Mouse (Mus musculus) forebrain, postnatal 0 days (tissue): ENCODE results near the gene Rftn2. TPM values are rescaled to one million over a fixed set of nuclear protein-coding genes. Genes with fewer than 3 reads are reported as not detected.

ENCODE experiments used
- ATAC-seq: fragments of 200-750 bp; cut with Nextera tagmentation; 2 replicates; pipeline ENCODE4 v1.8.0; 2017; ENCODE audit warnings: mild to moderate bottlenecking, moderate library complexity
- DNase-seq: peaks from one replicate; pipeline ENCODE4 v3.0.0-alpha.2; 2015
- H3K27ac ChIP-seq: fragments of 300-500 bp; sonication (generic); 2 replicates; pipeline ENCODE4 v1.5.1; 2014; ENCODE audit warnings: low read depth, mild to moderate bottlenecking, antibody characterized with exemption, low read length, moderate library complexity, mixed read lengths
- H3K27me3 ChIP-seq: fragments of 300-500 bp; sonication (generic); 2 replicates; pipeline ENCODE4 v1.6.1; 2014; ENCODE audit warnings: mild to moderate bottlenecking, low read length, mixed read lengths; ENCODE audit not compliant: insufficient read depth
- H3K36me3 ChIP-seq: fragments of 300-500 bp; sonication (generic); 2 replicates; pipeline ENCODE4 v1.6.1; 2014; ENCODE audit warnings: mild to moderate bottlenecking, moderate library complexity; ENCODE audit not compliant: insufficient read depth
- H3K4me1 ChIP-seq: fragments of 300-500 bp; sonication (generic); 2 replicates; pipeline ENCODE4 v1.6.1; 2014; ENCODE audit warnings: antibody characterized with exemption; ENCODE audit not compliant: insufficient read depth
- H3K4me2 ChIP-seq: fragments of 300-500 bp; sonication (generic); 2 replicates; pipeline ENCODE4 v1.6.1; 2014; ENCODE audit warnings: low read depth, mild to moderate bottlenecking, moderate library complexity
- H3K4me3 ChIP-seq: fragments of 300-500 bp; sonication (generic); 2 replicates; pipeline ENCODE4 v1.5.1; 2014; ENCODE audit warnings: low read depth, low read length, mixed read lengths
- H3K9ac ChIP-seq: fragments of 300-500 bp; sonication (generic); 2 replicates; pipeline ENCODE4 v1.6.1; 2014; ENCODE audit warnings: mild to moderate bottlenecking
- H3K9me3 ChIP-seq: fragments of 300-500 bp; sonication (generic); 2 replicates; pipeline ENCODE4 v1.6.1; 2016; ENCODE audit warnings: low read length
- CTCF ChIP-seq: sonication (generic); IDR thresholded peaks from 2 replicates; pipeline ENCODE4 v1.5.1; 2016; ENCODE audit warnings: antibody characterized with exemption, control low read depth, low read depth
- WGBS: fragments of 180-500 bp; shearing (Covaris S2); extraction: QIAGEN DNeasy Blood & Tissue Kit; methylation state at CpG from one replicate; pipeline ENCODE4 v1.1.7; 2014; 5-methylcytosine and 5-hydroxymethylcytosine counted together
- polyA plus RNA-seq: library from polyadenylated mRNA; unstranded; fragments of >200 nt; fragmentation: Nextera tagmentation; extraction: Ambion mirVana; gene quantifications from 2 replicates; pipeline ENCODE4 v1.2.1, GENCODE M21; 2015
- total RNA-seq: library from RNA; depleted of rRNA; stranded (reverse); fragments of >200 nt; gene quantifications from 2 replicates; pipeline ENCODE4 v1.2.3, GENCODE M21; 2014

The Rftn2 gene
- total and polyA plus RNA-seq, 2 experiments from 2014 or later = 10.1 to 12.4 TPM

DNA sequence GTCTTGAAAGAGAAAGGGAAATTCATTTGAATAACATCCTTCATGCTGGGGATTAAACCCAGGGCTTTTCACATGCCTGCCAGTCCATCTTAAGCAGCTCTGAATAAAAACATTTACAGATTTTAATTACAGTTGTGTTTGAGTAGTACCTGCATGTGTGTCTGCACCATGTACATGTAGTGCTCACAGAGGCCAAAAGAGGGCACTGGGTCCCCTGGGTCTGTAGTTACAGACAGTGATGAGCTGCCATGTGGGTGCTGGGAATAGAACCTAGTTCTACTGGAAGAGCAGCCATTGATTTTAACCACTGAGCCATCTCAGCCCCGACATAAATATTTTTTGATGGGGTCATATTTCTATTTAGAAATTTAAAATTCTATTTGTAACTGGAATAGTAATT, 90.7 kb downstream of the Rftn2 start:
- Histone ChIP-seq H3K9me3 (no peaks in the 10 kb centered on the region), H3K4me3 (no peak overlapping the region), H3K36me3 (0 out of 2 replicates have a peak, but pooled peaks cover 4% of the 10 kb centered on the region), H3K4me1 (no peaks in the 10 kb centered on the region), H3K27ac (no peak overlapping the region), H3K4me2 (no peak overlapping the region), H3K27me3 (no peaks in the 10 kb centered on the region), H3K9ac (no peak overlapping the region)
- TF ChIP-seq CTCF = no peak
- 100% methylated on average over 1 of the region's 1 CpGs for WGBS
- DNase-seq (no peak), ATAC-seq (no peak)

DNA sequence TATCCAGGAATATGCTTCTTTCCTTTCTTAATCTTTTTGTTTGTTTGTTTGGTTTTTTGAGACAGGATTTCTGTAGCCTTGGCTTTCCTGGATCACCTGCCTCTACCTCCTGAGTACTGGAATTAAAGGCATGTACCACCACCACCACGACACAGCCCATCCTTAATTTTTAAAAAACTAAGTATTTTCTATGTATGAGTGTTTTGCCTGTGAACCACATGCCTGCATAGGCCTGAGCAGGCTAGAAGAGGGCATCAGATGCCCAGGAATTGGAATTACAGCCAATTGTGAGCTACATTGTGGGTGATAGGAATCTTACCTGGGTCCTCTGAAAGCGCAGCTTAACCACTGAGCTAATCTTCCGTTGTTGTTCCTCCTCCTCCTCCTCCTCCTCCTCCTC, 92.3 kb downstream of the Rftn2 start:
- Histone ChIP-seq H3K36me3 (no peaks in the 10 kb centered on the region), H3K27ac (no peak overlapping the region), H3K4me2 (no peak overlapping the region), H3K27me3 (no peaks in the 10 kb centered on the region), H3K9ac (no peak overlapping the region), H3K9me3 (no peaks in the 10 kb centered on the region), H3K4me3 (no peak overlapping the region), H3K4me1 (no peaks in the 10 kb centered on the region)
- no peak for TF ChIP-seq CTCF
- 97% methylated on average over 3 of the region's 3 CpGs for WGBS
- no peak for ATAC-seq
- DNase-seq = no peak

GRCm38 (mm10) chr1:55133173-55133572, 93.4 kb downstream of the Rftn2 start:
- TF ChIP-seq CTCF = no peak
- Histone ChIP-seq H3K9ac (no peak overlapping the region), H3K9me3 (no peaks in the 10 kb centered on the region), H3K4me2 (no peak overlapping the region), H3K4me1 (no peaks in the 10 kb centered on the region), H3K27me3 (no peaks in the 10 kb centered on the region), H3K27ac (no peak overlapping the region), H3K36me3 (no peaks in the 10 kb centered on the region), H3K4me3 (no peak overlapping the region)
- ATAC-seq (no peak), DNase-seq (no peak)
- 71% methylated on average over 2 of the region's 2 CpGs for WGBS

GRCm38 (mm10) chr1:55132308-55132707, 94.3 kb downstream of the Rftn2 start:
- DNase-seq = no peak
- H3K27ac ChIP-seq = no peak overlapping the region
- 73% methylated on average over 4 of the region's 4 CpGs for WGBS
- H3K36me3 ChIP-seq = no peaks in the 10 kb centered on the region
- peak overlapping the region; percentile 100 for H3K9ac ChIP-seq
- no peak for TF ChIP-seq CTCF
- no peaks in the 10 kb centered on the region for H3K9me3 ChIP-seq
- H3K4me2 ChIP-seq = peak overlapping the region; percentile 64
- ATAC-seq = no peak
- peak overlapping the region; percentile 98 for H3K4me3 ChIP-seq
- H3K27me3 ChIP-seq = no peaks in the 10 kb centered on the region
- H3K4me1 ChIP-seq = no peaks in the 10 kb centered on the region

- no peak for TF ChIP-seq CTCF
- no peak for DNase-seq
- Histone ChIP-seq H3K4me3 (peak overlapping the region; percentile 98), H3K4me1 (no peaks in the 10 kb centered on the region), H3K4me2 (peak overlapping the region; percentile 64), H3K9ac (peak overlapping the region; percentile 100), H3K27me3 (no peaks in the 10 kb centered on the region), H3K36me3 (no peaks in the 10 kb centered on the region), H3K27ac (peak overlapping the region; percentile 98), H3K9me3 (no peaks in the 10 kb centered on the region)
- ATAC-seq = peak; percentile 79
- WGBS = under 1% methylated on average over 46 of the region's 47 CpGs
Measured at GRCm38 (mm10) chr1:55131424-55132014, 95.1 kb downstream of the Rftn2 start.

DNA sequence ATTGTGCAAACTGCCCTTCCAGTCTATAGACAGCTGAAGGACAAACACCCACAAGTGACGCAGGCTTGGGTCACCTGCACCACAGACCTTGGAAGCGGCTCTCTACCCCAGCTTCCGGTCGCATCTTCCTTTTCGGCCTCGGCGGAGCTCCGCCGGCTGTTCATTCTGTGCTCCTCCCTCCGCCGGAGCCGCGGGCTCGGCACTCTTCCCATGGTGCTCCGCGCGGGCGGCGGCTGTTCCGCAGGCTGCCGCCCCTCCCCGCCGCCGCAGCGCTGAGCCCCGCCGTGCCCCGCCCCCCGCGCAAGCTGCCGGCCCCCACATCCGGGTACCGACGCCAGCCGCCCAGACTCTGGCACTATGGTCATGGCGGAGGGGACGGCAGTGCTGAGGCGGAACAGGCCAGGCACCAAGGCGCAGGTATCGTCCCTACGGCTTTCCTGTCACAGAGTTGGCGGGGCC, 95.6 kb downstream of the Rftn2 start, which contains the start of gene Mob4:
Gene Mob4, plus strand, starts transcription at position 289 of the 459 bp plus-strand sequence.
- peak within 1 kb of the TSS; percentile 100 for H3K9ac ChIP-seq
- ATAC-seq (peak; percentile 97), DNase-seq (peak; percentile 96)
- peak within 1 kb of the TSS; percentile 98 for H3K4me3 ChIP-seq
- H3K27me3 ChIP-seq = no peaks in the 10 kb centered on the region
- no peak for TF ChIP-seq CTCF
- H3K36me3 ChIP-seq = no peaks in the 10 kb centered on the region
- no peaks in the 10 kb centered on the region for H3K9me3 ChIP-seq
- H3K27ac ChIP-seq = peak within 1 kb of the TSS; percentile 98
- no peaks in the 10 kb centered on the region for H3K4me1 ChIP-seq
- peak within 1 kb of the TSS; percentile 64 for H3K4me2 ChIP-seq
- 4% methylated on average over 40 of the region's 42 CpGs for WGBS

- H3K4me2 ChIP-seq = peak overlapping the region; percentile 64
- no peaks in the 10 kb centered on the region for H3K36me3 ChIP-seq
- peak overlapping the region; percentile 100 for H3K9ac ChIP-seq
- H3K9me3 ChIP-seq = no peaks in the 10 kb centered on the region
- H3K4me3 ChIP-seq = peak overlapping the region; percentile 98
- no peaks in the 10 kb centered on the region for H3K4me1 ChIP-seq
- no peak; the same call in 1 of the 2 replicates for ATAC-seq
- no peak for DNase-seq
- H3K27me3 ChIP-seq = no peaks in the 10 kb centered on the region
- peak overlapping the region; percentile 98 for H3K27ac ChIP-seq
- no peak for TF ChIP-seq CTCF
- 63% methylated on average over 10 of the region's 10 CpGs for WGBS
Measured at GRCm38 (mm10) chr1:55130190-55130916, 96.2 kb downstream of the Rftn2 start.
